Mouse (Mus musculus): ENCODE data around the gene Dnah3.

Dnah3 gene

DNA sequence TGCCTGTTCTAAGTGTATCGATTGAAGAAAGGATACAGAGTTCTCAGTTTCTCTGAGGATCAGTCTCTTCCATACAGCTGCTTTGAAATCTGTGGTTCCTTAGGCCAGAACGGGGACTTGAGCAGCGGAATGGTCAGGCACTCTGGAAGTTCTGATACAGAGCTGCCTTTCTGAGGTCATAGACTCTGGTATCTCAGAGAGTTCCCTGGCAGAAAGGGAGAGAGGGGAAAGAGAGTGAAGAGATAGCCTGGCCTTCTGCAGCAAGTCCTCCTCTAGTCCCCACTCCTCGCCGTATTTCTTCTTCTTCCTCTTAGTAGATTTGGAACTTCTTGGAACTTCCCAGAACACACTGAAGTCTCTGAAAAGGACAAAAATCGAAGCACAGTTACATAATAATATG is at the start of gene Dnah3:
Gene Dnah3 (minus strand): TSS at position 101 of the 400 bp plus-strand sequence.
- no peak for DNase-seq

DNA sequence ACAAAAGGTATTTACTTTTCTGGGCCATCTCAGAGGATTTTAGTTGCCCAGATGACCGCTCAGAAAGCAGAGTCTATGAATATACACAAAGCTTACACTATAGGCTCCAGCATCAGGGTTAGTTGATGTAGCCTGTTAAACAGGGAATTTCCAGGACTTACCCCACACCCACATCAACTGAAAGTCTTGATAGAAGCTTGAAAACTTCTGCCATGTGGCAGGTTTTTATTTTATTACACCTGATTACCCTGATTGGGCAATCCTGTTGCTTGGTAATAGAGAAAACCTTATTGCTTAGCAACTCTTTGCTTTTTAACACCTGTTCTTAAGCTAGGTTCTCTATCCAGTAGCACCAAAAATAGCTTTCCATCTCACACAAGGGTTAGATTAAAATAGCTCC is 47.7 kb upstream of the Dnah3 start:
- DNase-seq, result no peak

DNA sequence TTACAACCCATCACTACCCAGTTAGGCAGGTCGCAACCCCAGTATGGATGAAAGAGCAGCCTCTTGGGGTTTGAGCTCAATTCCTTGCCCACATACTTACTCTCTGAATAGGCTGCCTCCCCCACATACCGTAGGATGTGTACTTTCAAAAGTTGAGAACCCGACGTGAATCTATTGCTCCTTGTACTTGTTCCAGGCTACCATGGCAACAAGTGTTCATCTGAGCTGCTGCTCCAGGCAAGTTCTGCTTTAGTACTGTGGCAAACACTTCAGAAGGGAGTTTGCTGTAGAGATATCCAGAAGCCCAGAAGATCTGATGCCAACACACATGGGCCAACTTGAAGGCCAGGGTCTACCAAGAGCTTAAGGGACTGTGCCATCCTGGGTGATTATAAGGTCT is 33.9 kb upstream of the Dnah3 start:
- no peak for DNase-seq

DNA sequence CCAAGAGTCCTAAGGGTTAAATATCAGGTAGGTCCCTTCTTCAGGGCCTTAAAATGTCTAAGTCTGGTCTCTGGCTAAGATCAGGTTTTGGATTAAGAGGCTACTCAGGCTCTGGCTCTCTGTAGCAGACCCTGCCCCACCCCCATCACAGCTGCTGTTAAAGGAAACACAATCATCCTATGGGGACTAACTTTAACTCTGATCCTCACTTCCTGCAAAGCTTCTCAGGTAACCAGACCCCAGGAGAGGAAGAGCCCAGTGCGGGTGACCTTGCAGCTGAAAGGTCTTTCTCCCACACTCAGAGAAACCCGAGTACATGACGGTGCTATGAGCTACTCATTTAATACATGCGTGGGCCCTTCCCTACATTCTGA is 32.6 kb upstream of the Dnah3 start:
- no peak for DNase-seq

DNA sequence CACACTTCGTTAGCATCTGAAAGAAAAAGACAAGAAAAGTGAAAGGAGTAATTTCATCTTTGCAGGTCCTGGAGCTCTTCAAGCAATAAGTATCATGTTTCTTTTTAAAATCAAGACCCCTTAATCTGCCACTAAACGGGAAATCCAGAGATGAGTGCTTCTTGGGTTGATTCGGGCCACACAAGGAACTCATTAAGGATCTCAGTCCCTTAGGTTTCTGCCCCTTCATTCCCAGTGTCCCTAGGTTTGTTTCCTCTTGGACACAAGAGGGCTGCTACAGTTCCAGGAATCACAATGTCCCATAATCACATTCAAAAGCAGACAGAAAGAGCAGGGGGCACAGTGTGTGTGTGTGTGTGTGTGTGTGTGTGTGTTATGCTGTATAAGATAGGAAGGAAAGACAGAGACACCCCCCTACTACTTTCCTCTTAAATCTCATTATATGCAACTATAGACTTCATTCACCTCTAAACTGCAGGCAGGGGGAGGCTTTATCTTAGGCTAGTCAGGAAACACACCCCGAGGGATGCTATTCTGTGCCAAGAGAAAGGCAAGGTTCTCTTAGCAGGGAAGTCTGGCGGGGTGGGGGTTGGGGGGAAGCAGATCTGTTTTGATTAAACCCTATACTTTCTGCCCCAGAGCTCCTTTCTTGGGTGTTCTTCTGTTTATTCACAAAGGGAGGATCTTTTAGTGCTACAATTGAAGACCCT is 32.1 kb upstream of the Dnah3 start:
- DNase-seq, result no peak

DNA sequence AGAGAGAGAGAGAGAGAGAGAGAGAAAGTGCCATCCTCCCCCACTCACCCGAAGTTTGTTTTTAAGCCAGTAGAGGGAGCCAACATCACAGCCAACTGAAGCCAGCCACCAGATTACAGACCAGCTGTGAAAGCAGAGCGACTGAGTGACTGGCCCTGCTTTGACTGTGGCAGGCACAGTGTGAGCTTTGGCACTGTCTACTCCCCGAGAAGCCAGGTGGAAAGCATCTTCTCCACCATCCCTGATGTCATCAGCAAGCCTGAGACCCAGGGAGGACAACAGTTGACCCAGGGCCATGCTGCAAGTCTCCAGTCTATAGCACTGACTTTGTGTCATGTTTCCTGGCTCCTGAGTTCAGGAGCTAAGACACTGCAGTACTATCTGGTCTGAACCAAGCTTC is 29.8 kb upstream of the Dnah3 start:
- peak; percentile 87 for DNase-seq

DNA sequence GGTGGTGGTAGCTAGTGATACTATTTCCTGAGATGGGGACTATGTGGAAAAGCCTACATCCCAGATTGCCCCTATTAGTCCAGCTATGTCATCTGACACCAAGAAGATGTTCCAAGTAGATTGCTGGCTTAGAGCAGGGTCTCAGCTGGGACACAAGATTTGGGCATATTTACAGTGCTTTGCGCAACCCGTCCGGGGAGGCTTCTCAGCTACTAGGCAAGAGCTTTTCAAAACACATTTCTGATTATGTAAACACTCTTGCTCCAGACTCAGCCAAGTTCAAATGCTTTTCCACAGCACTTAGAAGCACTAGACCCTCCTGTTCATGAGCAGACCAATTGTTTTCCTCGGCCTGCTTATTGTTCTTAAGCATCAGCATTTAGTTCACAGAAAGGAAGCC is 28.7 kb upstream of the Dnah3 start:
- no peak for DNase-seq

DNA sequence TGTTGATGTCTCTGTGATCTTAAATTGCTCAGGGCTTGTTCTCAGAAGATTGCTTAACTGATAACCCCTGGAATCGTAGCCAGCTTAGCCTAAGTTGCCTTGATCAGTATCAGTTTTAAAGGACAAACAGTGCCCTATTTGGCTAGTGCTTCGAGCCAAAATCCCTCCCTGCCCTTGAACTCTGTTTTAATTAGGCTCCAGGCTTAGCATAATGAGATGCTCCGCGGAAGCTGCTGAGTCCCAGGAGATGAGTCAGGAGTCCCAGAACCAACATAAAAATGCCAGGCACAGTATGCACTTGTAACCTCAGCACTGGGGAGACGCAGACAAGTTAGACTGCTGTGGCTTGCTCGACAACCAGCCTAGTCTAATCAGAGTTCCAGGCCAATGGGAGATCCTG is 22.4 kb upstream of the Dnah3 start:
- DNase-seq, result no peak

DNA sequence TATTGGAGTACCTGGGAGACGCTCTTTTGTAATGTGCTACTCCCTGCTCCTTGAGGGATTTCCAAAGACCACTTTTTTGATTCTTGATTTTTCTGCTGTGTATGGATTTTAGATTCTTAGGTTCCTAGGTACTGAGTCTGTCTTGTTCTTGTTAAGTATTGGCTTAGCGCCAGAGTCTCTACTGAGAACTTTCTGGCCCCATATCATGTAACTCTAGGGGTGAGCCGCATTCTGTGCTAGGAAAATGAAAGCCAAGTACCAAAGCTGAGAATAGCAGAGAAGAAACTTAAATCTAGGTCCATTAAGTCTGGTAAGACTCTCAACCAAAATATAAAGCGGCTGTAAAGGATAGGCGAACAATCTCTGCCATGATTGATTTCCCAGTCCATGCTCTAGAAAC is 21.9 kb upstream of the Dnah3 start:
- no peak for DNase-seq

DNA sequence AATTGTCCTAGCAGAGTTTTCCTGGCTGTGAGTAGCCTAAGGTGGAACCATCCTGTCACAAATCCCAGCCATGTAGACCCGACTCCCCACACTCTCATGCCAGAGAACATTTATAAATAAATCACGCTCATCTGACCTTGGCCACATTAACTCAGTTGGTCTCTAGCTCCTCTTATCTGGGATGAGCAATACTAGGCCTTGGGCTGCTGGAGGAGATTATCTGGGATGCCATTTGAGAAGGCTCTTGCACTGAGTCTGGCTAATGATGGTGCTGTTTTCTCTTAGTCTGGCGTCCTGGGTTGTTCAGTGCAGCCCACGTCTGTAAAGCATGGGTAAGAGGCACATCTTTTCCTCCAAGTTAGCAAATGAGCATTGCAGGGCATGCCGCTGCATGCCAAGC is 14.6 kb upstream of the Dnah3 start:
- DNase-seq, result no peak

DNA sequence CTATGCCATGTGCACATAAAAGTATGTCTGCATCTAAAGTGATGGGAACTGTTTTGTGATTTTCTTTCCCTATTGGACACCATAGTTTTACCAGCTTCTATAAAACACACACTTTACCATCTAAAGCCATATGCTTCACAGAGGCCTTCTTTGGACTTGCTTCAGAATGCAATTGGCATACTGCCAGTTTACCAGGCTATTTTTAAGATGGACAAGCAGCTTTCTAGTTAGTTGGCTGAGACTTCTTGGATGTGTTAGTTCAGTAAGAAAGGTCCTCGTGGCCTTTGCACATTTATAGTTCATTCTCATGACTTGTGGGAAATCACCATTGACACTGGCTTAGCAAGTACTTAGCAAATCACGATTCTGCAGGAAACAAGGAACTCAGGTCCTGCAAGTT is 11.3 kb upstream of the Dnah3 start:
- peak; percentile 22 for DNase-seq

DNA sequence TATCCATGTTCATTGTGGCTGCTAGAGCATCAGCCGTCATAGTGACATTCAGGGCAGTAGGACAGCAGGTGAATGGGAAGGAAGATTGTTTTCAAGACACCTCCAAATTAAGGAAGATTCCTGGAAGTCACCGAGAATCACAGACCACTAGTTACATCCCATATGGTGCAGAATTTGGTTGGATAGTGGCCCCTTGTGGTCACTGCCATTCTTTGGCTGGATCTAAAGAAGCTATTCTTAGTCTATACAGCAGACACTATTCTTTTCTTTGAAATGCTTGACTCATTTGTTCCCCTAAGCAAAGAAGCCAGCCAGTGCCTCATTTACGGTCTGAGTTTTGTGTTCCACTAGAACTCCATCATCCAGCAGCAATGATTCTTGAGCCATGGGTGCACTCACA is 9.9 kb upstream of the Dnah3 start:
- no peak for DNase-seq

DNA sequence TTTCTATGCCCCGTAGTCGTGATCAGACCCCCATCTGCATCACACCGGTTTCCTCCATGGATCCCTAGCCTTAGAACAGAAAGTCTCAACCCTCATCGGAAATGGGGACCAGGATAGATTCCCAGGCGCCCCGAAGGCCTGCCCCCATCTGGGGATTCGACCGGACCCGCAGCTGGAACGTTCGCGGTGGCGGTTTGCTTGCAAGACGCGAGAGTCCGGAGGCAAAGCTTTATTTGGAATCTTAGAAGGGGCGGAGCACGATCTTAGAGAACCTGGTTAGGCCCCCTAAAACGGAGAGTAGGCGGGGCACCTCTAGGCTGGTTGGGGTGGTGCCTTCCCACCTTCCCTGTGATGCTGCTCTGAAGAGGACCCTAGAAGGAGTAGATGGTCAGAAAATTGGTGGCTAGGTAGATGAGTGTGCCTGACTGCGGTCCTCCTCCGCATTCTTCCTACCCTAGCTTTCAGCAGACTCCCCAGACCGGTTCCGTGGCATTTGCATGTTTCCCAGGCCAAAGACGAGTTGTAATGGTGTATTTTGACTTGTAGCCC is 8.0 kb upstream of the Dnah3 start:
- DNase-seq, result peak; percentile 34

DNA sequence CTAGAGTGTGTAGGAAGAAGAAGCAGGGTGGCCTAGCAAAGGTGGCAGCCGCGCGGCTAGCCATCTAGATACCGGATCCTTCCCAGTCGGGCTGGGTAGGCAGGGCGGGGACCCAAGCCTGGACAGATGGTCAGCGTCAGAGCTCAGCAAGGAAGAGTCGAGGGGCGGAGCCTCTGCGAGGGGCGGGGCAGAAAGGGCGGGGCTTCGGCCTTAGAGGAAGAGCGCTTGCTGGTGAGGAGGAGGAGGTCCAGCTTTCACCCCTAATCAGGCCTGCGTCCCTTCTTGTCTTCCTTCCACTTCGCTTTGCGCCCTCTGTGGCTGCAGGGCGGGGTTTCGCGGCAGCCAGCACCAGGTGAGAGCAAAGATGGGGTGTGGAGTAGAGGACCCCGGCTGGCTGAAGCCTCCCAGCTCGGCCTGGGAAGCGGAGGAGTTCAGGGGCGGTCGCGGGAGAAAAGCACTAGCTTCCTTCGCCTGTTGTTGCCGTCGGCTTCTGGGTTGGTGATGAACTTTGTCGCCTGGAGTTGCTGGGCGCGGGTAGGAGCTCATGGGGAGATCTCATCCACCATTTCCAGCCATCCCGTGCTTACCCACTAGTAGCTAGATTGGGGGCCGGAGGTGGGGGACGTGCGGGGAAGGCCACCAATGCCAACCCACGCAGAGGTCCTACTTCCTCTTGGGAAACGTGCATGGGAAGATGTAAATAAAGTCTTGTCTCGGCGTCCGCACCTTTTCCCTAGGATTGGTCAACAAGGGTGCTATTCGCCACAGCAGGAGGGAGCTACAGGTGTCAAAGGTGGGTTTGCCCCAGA is 7.3 kb upstream of the Dnah3 start, which contains the start of gene Tmem159:
Gene Tmem159 (plus strand): TSS at position 190 of the 809 bp plus-strand sequence.
- peak; percentile 93 for DNase-seq

DNA sequence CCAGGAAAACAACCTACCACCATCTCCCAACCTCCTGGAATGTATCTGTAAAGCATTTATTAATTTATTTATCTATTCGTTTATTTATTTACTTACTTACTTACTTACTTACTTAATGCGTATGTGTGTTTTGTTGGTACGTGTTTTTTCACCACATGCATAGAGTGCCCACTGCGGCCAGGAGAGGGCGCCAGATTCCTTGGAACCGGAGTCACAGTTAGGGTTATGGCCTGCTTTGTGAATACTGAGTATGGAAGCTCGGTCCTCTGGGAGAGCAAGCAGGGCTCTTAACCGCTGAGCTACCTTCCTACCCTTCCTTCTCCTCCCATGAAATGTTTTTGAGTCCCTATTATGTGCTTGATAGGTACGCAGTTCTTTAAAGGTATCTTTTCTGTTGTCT is 3.3 kb upstream of the Dnah3 start:
- peak; percentile 88 for DNase-seq

DNA sequence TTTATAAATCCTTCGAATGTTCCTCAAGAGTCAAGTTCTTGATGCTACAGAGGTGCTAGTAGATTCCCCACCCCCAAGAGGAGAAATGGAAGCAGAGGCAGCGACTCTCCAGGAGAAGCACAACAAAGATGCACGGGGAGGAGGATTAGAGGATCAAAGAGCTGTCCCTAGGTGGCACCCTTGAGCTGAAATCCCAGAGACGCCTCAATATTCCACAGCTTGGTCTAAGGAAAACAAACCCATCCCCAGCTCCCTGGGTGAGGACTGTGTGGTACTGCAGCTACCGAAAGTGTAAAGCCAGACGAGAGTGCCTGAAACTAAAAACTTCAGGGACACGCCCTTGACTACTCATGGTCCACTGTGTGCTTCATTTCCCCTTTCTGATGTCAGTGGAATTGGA is 2.8 kb upstream of the Dnah3 start:
- peak; percentile 77 for DNase-seq

DNA sequence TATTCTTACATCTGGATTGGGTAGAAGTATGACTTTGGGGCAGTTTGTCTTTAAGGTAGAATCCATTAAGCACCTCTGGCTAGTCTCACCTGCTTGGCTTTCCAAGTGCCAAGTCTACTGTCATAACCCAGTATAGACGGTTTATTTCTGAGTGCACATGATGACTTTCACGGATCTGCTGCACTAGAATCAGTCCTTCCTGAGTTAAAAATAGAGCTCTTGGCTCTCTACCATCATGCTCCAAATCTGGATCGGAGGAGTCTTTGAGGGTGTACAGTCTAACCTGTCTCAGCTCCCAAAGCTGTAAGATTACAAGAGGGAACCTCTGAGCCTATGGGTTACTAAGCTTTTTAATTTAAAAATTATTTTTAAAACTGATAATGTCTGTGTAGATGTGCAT is 864 bp downstream of the Dnah3 start:
- DNase-seq, result no peak

DNA sequence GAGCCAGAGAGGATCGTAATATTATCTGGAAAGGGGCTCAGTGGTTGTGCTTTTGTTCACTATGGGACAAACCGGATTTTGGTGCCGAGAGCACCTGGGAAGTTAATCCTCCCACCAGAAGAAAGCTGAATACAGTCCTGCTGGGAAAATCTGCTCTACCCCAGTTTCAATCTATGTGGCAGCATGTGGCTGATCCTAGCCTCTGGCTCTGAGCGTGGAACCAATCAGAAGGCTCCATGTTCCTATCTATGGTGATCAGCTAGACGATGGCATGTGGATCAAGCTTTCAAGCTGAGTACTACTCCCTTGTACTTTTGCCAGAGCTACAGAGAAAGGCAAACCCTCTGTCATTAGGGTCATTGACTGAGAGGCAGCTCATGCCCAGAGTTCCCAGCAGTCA is 2.0 kb downstream of the Dnah3 start:
- no peak for DNase-seq

DNA sequence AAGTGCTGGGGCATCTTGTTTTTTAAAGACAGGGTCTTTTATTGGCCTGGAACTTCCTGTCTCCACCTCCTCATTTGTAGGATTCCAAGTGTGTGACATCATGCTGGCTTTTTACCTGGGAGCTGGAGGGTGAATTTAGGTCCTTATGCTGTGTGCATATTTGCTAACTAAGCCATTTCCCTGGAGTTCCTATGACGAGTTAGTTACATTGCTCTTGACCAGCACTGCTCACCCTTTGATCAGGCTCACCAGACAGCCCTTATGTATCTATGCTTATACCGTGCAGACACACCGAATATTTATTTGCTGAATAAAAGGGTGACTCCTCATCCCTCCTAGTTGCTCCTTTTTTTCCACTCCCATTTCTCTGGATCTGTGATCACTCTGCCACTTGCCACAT is 14.9 kb downstream of the Dnah3 start:
- no peak for DNase-seq

DNA sequence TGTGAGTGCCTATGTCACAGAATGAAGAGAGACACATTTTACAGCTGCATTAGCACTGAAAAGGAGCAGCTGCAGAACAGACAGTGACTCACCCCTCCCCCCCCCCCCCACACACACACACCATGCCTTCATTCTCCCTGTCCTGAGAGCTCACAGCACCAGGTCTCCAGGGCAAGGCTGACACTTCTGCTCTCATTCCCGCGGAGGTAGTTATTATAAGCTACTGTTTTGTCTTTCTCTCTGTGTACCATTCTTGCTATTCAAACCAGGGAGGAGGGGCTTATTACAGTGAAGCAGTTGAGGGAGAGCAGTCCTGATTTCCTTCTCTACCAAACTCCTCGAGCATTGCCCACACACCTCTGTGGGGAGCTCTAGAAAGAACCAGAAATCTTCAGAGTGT is 25.9 kb downstream of the Dnah3 start:
- no peak for DNase-seq

DNA sequence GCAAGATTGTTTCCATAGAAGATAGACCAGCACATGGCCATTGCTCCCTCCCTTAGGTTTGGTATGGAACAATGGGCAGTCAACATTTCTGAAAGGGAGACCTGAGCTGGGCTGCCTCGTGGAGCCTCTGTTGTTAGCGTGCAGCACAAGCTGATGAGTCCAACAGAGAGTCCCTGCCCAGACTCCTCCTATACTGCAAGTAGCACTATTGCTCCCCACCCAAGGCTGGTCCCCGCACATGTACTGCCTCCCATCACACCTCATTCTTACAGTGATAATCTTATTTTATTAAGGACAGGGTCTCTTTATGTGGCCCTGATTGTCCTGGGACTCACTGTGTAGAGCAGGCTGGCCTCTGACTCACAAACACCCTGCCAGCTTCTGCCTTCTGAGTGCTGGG is 27.0 kb downstream of the Dnah3 start:
- no peak for DNase-seq

DNA sequence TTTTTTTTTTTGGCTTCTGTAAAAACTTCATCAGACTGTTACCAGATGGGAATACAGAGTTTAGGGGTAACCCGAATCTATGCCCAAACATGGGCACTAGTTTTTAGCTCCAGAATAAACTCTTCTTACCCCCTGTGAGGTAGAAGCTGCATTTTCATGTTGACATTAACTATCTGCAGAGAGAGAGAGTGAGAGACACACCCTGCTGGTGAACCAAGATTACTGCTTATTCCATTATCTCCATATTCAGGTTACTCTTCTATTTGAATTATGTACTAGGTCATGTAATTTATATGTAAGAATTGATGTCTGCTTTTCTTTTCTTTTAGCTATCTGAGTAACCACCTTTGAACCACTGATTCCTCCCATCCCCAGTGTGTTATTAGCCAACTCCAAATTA is 31.0 kb downstream of the Dnah3 start:
- DNase-seq, result peak; percentile 7

DNA sequence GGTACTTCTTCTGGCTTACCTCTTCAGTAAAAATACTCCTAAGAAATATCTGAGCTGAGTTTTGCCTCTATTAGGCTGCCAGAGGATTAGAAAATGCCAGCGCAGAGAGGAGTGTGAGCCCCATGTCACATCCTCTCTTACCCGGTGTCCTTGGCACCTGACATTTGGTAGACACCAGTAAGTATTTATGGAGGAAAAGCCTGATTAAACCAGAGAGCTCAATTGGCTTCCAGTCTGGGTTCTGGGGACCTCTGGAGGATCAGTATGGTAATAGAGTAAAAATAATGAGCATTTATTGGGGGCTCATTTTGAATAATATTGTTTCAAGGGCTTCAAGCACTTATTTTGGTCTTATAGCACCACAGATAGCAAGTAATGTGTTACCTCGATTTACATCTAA is 39.6 kb downstream of the Dnah3 start:
- no peak for DNase-seq

DNA sequence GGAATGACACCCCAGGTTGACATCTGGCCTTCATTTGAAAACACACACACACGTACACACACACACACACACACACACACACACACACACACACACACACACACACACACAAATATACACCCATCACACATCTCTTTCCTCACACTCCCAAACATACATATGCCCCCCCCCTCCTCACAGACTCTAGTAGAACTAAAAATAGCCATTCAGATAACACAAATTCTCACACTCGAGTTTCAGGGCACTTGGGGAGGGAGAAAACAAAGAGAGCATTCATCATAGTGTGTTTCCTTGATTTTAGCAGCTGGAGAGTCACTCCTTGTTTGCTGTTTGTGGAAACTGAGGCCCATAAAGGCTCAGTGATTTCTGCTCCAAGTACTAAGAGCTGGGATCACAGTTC is 41.1 kb downstream of the Dnah3 start:
- DNase-seq, result no peak

Measured in kidney, adult 9 months (tissue).